Comparison of ENCODE assay signal across 10 mouse cellular contexts in genomic region chr5:113091162-113091561, GRCm38 (mm10). TPM values are rescaled to one million over a fixed set of nuclear protein-coding genes. Genes with fewer than 3 reads are reported as not detected.
DNase-seq lines count a peak whose midpoint lies in the region; ATAC-seq and TF ChIP-seq lines count a peak whose summit lies in the region.
"Had no signal": no experiment of that assay in that cellular context is flagged by ENCODE, and none has a peak within 500 bp of the region (broad histone marks: within the 10 kb centered on the region; RNA-seq: fewer than 3 reads in every experiment).

No protein-coding gene starts in this region.

- CTCF ChIA-PET in Patski (lab: Charles Lee) = interaction anchor here (0.9 to 3.0 kb wide), 8 partner anchors 9 to 135 kb away, joined by 3 to 9 read pairs (median 5); partner anchors contain the start of gene Tmem211

- ATAC-seq in Patski = peak; percentile 80
- peak; percentile 90 for ATAC-seq in megakaryocyte progenitor cell, adult 5-6 weeks (replicated peaks; ENCODE audit: poor library complexity)

- in situ Hi-C loops in Patski (cut with MboI; ENCODE audit: low pct_unique_long_range_greater_than_20kb) = loop anchor here (25.0 kb wide), 1 partner anchor 646 kb away; the partner anchor contains the start of gene Ficd

- DNase-seq in layer of hippocampus, postnatal 14 days (ENCODE audit: low spot score in 2 of 2) = peak; percentile 52 to 60
- DNase-seq in layer of hippocampus, adult 11-12 months (ENCODE audit: low spot score) = no peak
- peak; percentile 42 for DNase-seq in Patski (ENCODE audit: low read depth, low spot score)
- peak; percentile 80 for DNase-seq in embryo, embryonic 10 days (ENCODE audit: low spot score)
- peak; percentile 51 for DNase-seq in induced T-regulatory cell, adult 2 months (ENCODE audit: low read depth)
- DNase-seq in thymus, postnatal 14 days = peak; percentile 45
- DNase-seq in yolk sac, embryonic 10.5 days (ENCODE audit: low spot score) = no peak
- DNase-seq: liver, embryonic 13.5 days had no signal

- POLR2A ChIA-PET in Patski (lab: Charles Lee) = no interaction called here

- no peak for TF ChIP-seq CTCF in Patski (IDR thresholded peaks at IDR 0.05)

- no peaks in the 10 kb centered on the region for H3K27me3 ChIP-seq in Patski
- H3K27me3 ChIP-seq: embryonic facial prominence, embryonic 12.5 days; liver, embryonic 13.5 days had no signal

RNA-seq across cellular contexts. Expression of gene Crybb3, which starts 9.8 kb away (rescaled TPM):
- 1 to 10 TPM; 2.6 to 3.0 TPM for total RNA-seq in layer of hippocampus, postnatal 14 days (2021)
- 1.1 TPM for polyA plus RNA-seq in Patski (2021)
- total RNA-seq in megakaryocyte progenitor cell, adult 5-6 weeks (2015) = not detected in 2 replicates
- total RNA-seq in megakaryocyte progenitor cell, adult 5-6 weeks (2017) = not detected in 2 replicates
- polyA plus RNA-seq: liver, embryonic 13.5 days had no signal

RNA-seq across cellular contexts. Expression of gene Crybb2, which starts 21.2 kb away (rescaled TPM):
- total RNA-seq in layer of hippocampus, postnatal 14 days (2021) = not detected
- not detected for polyA plus RNA-seq in Patski (2021)
- total RNA-seq in megakaryocyte progenitor cell, adult 5-6 weeks (2015) = not detected in 2 replicates
- not detected in 2 replicates for total RNA-seq in megakaryocyte progenitor cell, adult 5-6 weeks (2017)
- polyA plus RNA-seq: embryonic facial prominence, embryonic 12.5 days; liver, embryonic 13.5 days had no signal

Comparison
In these comparisons a context has a peak if more than half of its experiments do, and no peak if none do; other contexts are left out.
1. DNase-seq: peak in layer of hippocampus, postnatal 14 days (2 of 2), Patski (single experiment), embryo, embryonic 10 days (single experiment), induced T-regulatory cell, adult 2 months (single experiment) and thymus, postnatal 14 days (single experiment); none in layer of hippocampus, adult 11-12 months (single experiment) and yolk sac, embryonic 10.5 days (single experiment).